Mouse (Mus musculus): ENCODE measurements at regions not wholly inside any gene's neighbourhood (a gene's known extent, or its start where the extent isn't known, plus 50 kb on each side); places are given as distances from the start of the nearest gene placed in this dataset.

- TF ChIP-seq CTCF (IDR thresholded peaks at IDR 0.05; ENCODE audit: borderline replicate concordance, control insufficient read depth, extremely low read depth, insufficient read depth, low read length, poor library complexity) (no peak), POLR2A (IDR thresholded peaks at IDR 0.05; ENCODE audit: control insufficient read depth, extremely low read depth, insufficient read depth, low read length, poor library complexity) (no peak)
Measured at GRCm38 (mm10) chr11:82626501-82627111, 137.5 kb downstream of the Cct6b start.

Measured in thymus, adult 2 months (tissue).